ENCODE assay signal across 9 mouse cellular contexts in genomic region chr1:62786255-62786654, GRCm38 (mm10).
DNase-seq lines count a peak whose midpoint lies in the region; ATAC-seq and TF ChIP-seq lines count a peak whose summit lies in the region.
"Had no signal": no experiment of that assay in that cellular context is flagged by ENCODE, and none has a peak within 500 bp of the region (broad histone marks: within the 10 kb centered on the region; RNA-seq: fewer than 3 reads in every experiment).

No protein-coding gene starts in this region.

- no peaks in the 10 kb centered on the region for H3K4me1 ChIP-seq in kidney, adult 2 months (ENCODE audit: control insufficient read depth, insufficient read depth, low read length)
- H3K4me1 ChIP-seq in kidney, embryonic 14.5 days (ENCODE audit: control insufficient read depth, insufficient read depth, low read length) = no peaks in the 10 kb centered on the region
- H3K4me1 ChIP-seq: liver, embryonic 13.5 days had no signal

- H3K27me3 ChIP-seq in kidney, adult 2 months (replicated peaks; ENCODE audit: control insufficient read depth, insufficient read depth, low read length) = no peaks in the 10 kb centered on the region
- no peaks in the 10 kb centered on the region; the same call in 1 of the 2 replicates for H3K27me3 ChIP-seq in kidney, embryonic 14.5 days (ENCODE audit: control insufficient read depth, insufficient read depth, low read length)
- H3K27me3 ChIP-seq: liver, embryonic 13.5 days had no signal

- no peaks in the 10 kb centered on the region for H3K36me3 ChIP-seq in kidney, adult 2 months (ENCODE audit: control insufficient read depth, insufficient read depth, low read length)
- H3K36me3 ChIP-seq in kidney, embryonic 14.5 days (ENCODE audit: control insufficient read depth, insufficient read depth, low read length) = no peaks in the 10 kb centered on the region
- H3K36me3 ChIP-seq: liver, embryonic 13.5 days had no signal

- H3K9me3 ChIP-seq in kidney, embryonic 14.5 days (ENCODE audit: control insufficient read depth, low read length) = no peaks in the 10 kb centered on the region
- H3K9me3 ChIP-seq: liver, embryonic 13.5 days had no signal

- no peak overlapping the region for H3K4me2 ChIP-seq in kidney, embryonic 14.5 days (replicated peaks; ENCODE audit: low read depth, low read length)
- H3K4me2 ChIP-seq: liver, embryonic 13.5 days had no signal

- peak; percentile 65 for DNase-seq in kidney, adult 2 months
- peak; percentile 30 for DNase-seq in Muller cell, postnatal 12 days (ENCODE audit: inconsistent ontology term)
- DNase-seq in cerebellum, adult 18-20 months = peak; percentile 74 to 82
- DNase-seq in heart, postnatal 14 days = peak; percentile 67 to 80
- peak; percentile 75 to 86 for DNase-seq in left cerebral cortex, postnatal 14 days (ENCODE audit: low spot score in 2 of 2)
- peak; percentile 80 for DNase-seq in retina, embryonic 14.5 days (ENCODE audit: low spot score)
- DNase-seq: liver, embryonic 13.5 days had no signal

- WGBS in kidney, adult 2 months = 23% methylated on average over 5 of the region's 5 CpGs
- 18% methylated on average over 5 of the region's 5 CpGs for WGBS in kidney, embryonic 14.5 days

- H3K27ac ChIP-seq in kidney, adult 2 months (ENCODE audit: insufficient read depth, low read depth, low read length) = no peak overlapping the region
- H3K27ac ChIP-seq in kidney, embryonic 14.5 days (ENCODE audit: low read depth, low read length) = no peak overlapping the region
- H3K27ac ChIP-seq: liver, embryonic 13.5 days had no signal

- peak; percentile 70 for TF ChIP-seq CTCF in kidney, adult 2 months (conservative IDR thresholded peaks at IDR 0.05; ENCODE audit: insufficient read depth, insufficient read length, low read depth, low read length)

- no peak for TF ChIP-seq POLR2A in kidney, adult 2 months (IDR thresholded peaks at IDR 0.05; ENCODE audit: low read depth, low read length)

- no peak overlapping the region for H3K9ac ChIP-seq in kidney, embryonic 14.5 days (ENCODE audit: low read depth, low read length)
- H3K9ac ChIP-seq: liver, embryonic 13.5 days had no signal

- no peak for ATAC-seq in kidney, embryonic 14.5 days (ENCODE audit: low FRiP score, low TSS enrichment)
- ATAC-seq in activated CD4-positive, CD25-positive, alpha-beta regulatory T cell, adult 4 months = no peak

- intact Hi-C loops in heart, postnatal 14 days (cut with DNase I) = loop anchor here (2.0 to 5.0 kb wide), 2 partner anchors 141 to 179 kb away; no protein-coding TSS in a partner anchor
- intact Hi-C loops in left cerebral cortex, postnatal 14 days (cut with DNase I) = loop anchor here (5.0 to 10.0 kb wide), 2 partner anchors 36 to 179 kb away; no protein-coding TSS in a partner anchor

- no peak overlapping the region for H3K4me3 ChIP-seq in kidney, adult 2 months (ENCODE audit: insufficient read depth, low read depth, low read length)
- no peak overlapping the region for H3K4me3 ChIP-seq in kidney, embryonic 14.5 days (ENCODE audit: low read length)
- H3K4me3 ChIP-seq: liver, embryonic 13.5 days had no signal

Comparison
In these comparisons a context has a peak if more than half of its experiments do, and no peak if none do; other contexts are left out.
1. DNase-seq: peak in every context shown above with its lines; median percentile 80 in left cerebral cortex, postnatal 14 days; 80 in retina, embryonic 14.5 days; 78 in cerebellum, adult 18-20 months; 74 in heart, postnatal 14 days; 65 in kidney, adult 2 months; 30 in Muller cell, postnatal 12 days.